Mouse (Mus musculus) MEL (cell line): ENCODE data around the gene Arhgap44.

Experiments
- EP300 ChIP-seq, 2 experiments: IDR thresholded peaks; 2 replicates each; pipeline ENCODE4 v1.6.1; 2011; ENCODE audit warnings: improper control_type of control experiment in 2 of 2, low read length in 2 of 2, low read depth in 1 of 2, mild to moderate bottlenecking in 1 of 2
- POLR2A ChIP-seq, 2 experiments: IDR thresholded peaks; 2 replicates each; pipeline ENCODE4 v1.6.1; 2011 to 2012; ENCODE audit warnings: low read length in 2 of 2, mild to moderate bottlenecking in 2 of 2, control low read depth in 1 of 2, improper control_type of control experiment in 1 of 2, low read depth in 1 of 2, moderate library complexity in 1 of 2; ENCODE audit not compliant: control insufficient read depth in 1 of 2, insufficient read depth in 1 of 2, poor library complexity in 1 of 2

GRCm38 (mm10) chr11:65205306-65205705 is 42.5 kb upstream of the Arhgap44 start:
- TF ChIP-seq EP300 (IDR thresholded peaks at IDR 0.05; ENCODE audit: low read depth in 1 of 2, low read length in 2 of 2) = no peak
- TF ChIP-seq POLR2A (IDR thresholded peaks at IDR 0.05; ENCODE audit: control insufficient read depth in 1 of 2, insufficient read depth in 1 of 2, low read depth in 1 of 2, low read length in 2 of 2, poor library complexity in 1 of 2) = no peak
